Mouse (Mus musculus) lung, adult 2 months (tissue): ENCODE data around the gene Musk.

Experiments
- CTCF ChIP-seq: fragments of 200-500 bp; IDR thresholded peaks from 2 replicates; pipeline ENCODE4 v1.5.1; 2011; ENCODE audit warnings: mild to moderate bottlenecking, low read length, control low read depth; ENCODE audit not compliant: insufficient read depth
- POLR2A ChIP-seq: fragments of 200-500 bp; IDR thresholded peaks from 2 replicates; pipeline ENCODE4 v1.6.1; 2011; ENCODE audit warnings: low read depth, mild to moderate bottlenecking, control low read depth, low read length, borderline replicate concordance; ENCODE audit errors: extremely low read depth

- no peak for TF ChIP-seq POLR2A
- TF ChIP-seq CTCF: no peak
Observed at GRCm38 (mm10) chr4:58350206-58350605, 64.4 kb downstream of the Musk start.
